21 mouse cellular contexts compared by ENCODE assay signal in the genomic region with DNA sequence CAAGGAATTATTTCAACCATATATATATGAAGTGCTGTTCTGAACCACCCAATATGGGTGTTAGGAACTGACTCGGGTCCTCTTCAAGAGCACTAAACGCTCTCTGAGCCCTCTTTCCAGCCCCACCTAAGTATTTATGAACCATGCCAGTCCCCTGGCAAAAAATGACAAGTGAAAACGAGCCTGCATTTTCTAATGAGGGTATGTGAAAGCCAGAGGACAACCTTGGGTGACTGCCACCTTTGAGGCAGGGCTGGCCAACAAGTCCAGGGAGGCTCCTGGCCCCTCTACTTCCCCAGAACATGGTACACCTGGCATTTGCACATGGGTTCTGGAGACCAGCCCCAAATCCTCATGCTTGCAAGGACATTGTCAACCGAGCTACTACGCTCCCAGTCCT. TPM values are rescaled to one million over a fixed set of nuclear protein-coding genes. Genes with fewer than 3 reads are reported as not detected.
DNase-seq lines count a peak whose midpoint lies in the region; ATAC-seq and TF ChIP-seq lines count a peak whose summit lies in the region.
"Had no signal": no experiment of that assay in that cellular context is flagged by ENCODE, and none has a peak within 500 bp of the region (broad histone marks: within the 10 kb centered on the region; RNA-seq: fewer than 3 reads in every experiment).

No protein-coding gene starts in this region.

- no peak overlapping the region for H3K27ac ChIP-seq in heart, embryonic 11.5 days (ENCODE audit: low read depth, low read length)
- no peak overlapping the region for H3K27ac ChIP-seq in CH12.LX (ENCODE audit: insufficient read depth, low read depth)
- H3K27ac ChIP-seq: embryonic facial prominence, embryonic 10.5 days; embryonic facial prominence, embryonic 12.5 days; forebrain, embryonic 13.5 days; forebrain, embryonic 15.5 days had no signal

- dilution Hi-C loops in CH12.LX (cut with MboI; ENCODE audit: extremely low pct_ligation_motif_present, extremely low pct_unique_long_range_greater_than_20kb, low sequenced_read_pairs), result no loop called here

- no peaks in the 10 kb centered on the region for H3K27me3 ChIP-seq in heart, embryonic 11.5 days (ENCODE audit: control insufficient read depth, insufficient read depth, low read length)
- H3K27me3 ChIP-seq in CH12.LX (replicated peaks) (no peaks in the 10 kb centered on the region), myocyte (ENCODE audit: control insufficient read depth, insufficient read depth, insufficient read length) (no peaks in the 10 kb centered on the region)
- H3K27me3 ChIP-seq: embryonic facial prominence, embryonic 12.5 days; forebrain, embryonic 13.5 days; forebrain, embryonic 15.5 days; Patski had no signal

- no peaks in the 10 kb centered on the region for H3K4me1 ChIP-seq in heart, embryonic 11.5 days (ENCODE audit: control insufficient read depth, insufficient read depth, low read length)
- H3K4me1 ChIP-seq in CH12.LX (ENCODE audit: control insufficient read depth in 1 of 2, insufficient read depth in 2 of 2), result peaks cover 0 to 32% of the 10 kb centered on the region in 2 experiments; a peak in 2 of 4 replicates
- H3K4me1 ChIP-seq: embryonic facial prominence, embryonic 10.5 days; embryonic facial prominence, embryonic 12.5 days; forebrain, embryonic 13.5 days had no signal

- no peak for TF ChIP-seq RAD21 in CH12.LX (IDR thresholded peaks at IDR 0.05; ENCODE audit: low read depth, low read length)

- H3K9me3 ChIP-seq in heart, embryonic 11.5 days (replicated peaks; ENCODE audit: control insufficient read depth, low read length), result no peaks in the 10 kb centered on the region
- H3K9me3 ChIP-seq in CH12.LX (replicated peaks; ENCODE audit: low read length), result no peaks in the 10 kb centered on the region
- H3K9me3 ChIP-seq: embryonic facial prominence, embryonic 10.5 days; embryonic facial prominence, embryonic 12.5 days; forebrain, embryonic 13.5 days; forebrain, embryonic 15.5 days had no signal

- peak; percentile 61 for DNase-seq in heart, adult 11 months
- no peak for DNase-seq in CH12.LX (ENCODE audit: extremely low read depth)
- no peak for DNase-seq in cerebellum, postnatal 36 days
- DNase-seq: adrenal gland, adult 8-10 months; adrenal gland, postnatal 14 days; adrenal gland, postnatal 36 days; B cell, adult 2 months; cerebellum, adult 11-12 months; cerebellum, adult 2 months; cerebellum, adult 9-11 months; cerebellum, postnatal 14 days; forebrain, postnatal 0 days had no signal

- no peak for TF ChIP-seq EP300 in CH12.LX (IDR thresholded peaks at IDR 0.05; ENCODE audit: low read length)

- TF ChIP-seq CTCF in CH12.LX (conservative IDR thresholded peaks at IDR 0.05 in 1 of 2, IDR thresholded peaks at IDR 0.05 in 1 of 2; ENCODE audit: low read depth in 2 of 2, low read length in 2 of 2), result no peak

- no peak overlapping the region for H3K4me3 ChIP-seq in heart, embryonic 11.5 days (ENCODE audit: low read depth, low read length)
- H3K4me3 ChIP-seq in CH12.LX (replicated peaks in 1 of 3; ENCODE audit: low read depth in 2 of 3, low read length in 2 of 3, poor library complexity in 1 of 3), result no peak overlapping the region
- H3K4me3 ChIP-seq in myocyte, result no peak overlapping the region
- H3K4me3 ChIP-seq: embryonic facial prominence, embryonic 10.5 days; embryonic facial prominence, embryonic 12.5 days; forebrain, embryonic 13.5 days; forebrain, embryonic 15.5 days had no signal

- in situ Hi-C loops in CH12.LX (cut with MboI; ENCODE audit: low pct_ligation_motif_present, low pct_unique_long_range_greater_than_20kb, low sequenced_read_pairs), result loop anchor here (25.0 kb wide), 1 partner anchor 437 kb away; no protein-coding TSS in a partner anchor

- H3K79me2 ChIP-seq in CH12.LX (replicated peaks; ENCODE audit: control insufficient read depth, extremely low read depth, insufficient read depth, poor library complexity, severe bottlenecking), result no peaks in the 10 kb centered on the region
- H3K79me2 ChIP-seq in myocyte (ENCODE audit: control insufficient read depth, insufficient read depth), result no peaks in the 10 kb centered on the region

- no peak overlapping the region for H3K9ac ChIP-seq in heart, embryonic 11.5 days (ENCODE audit: low read depth, low read length)
- H3K9ac ChIP-seq in CH12.LX (ENCODE audit: insufficient read depth, low read depth), result no peak overlapping the region
- H3K9ac ChIP-seq: embryonic facial prominence, embryonic 12.5 days; forebrain, embryonic 13.5 days; forebrain, embryonic 15.5 days; forebrain, postnatal 0 days had no signal

- ATAC-seq in heart, embryonic 11.5 days (replicated peaks; ENCODE audit: insufficient number of reproducible peaks, low FRiP score, low TSS enrichment), result no peak
- ATAC-seq: activated CD4-positive, CD25-positive, alpha-beta regulatory T cell, adult 4 months; CD4-positive, CD25-positive, alpha-beta regulatory T cell, adult 4 months; forebrain, embryonic 13.5 days; forebrain, embryonic 15.5 days; forebrain, postnatal 0 days; Patski had no signal

- TF ChIP-seq POLR2A in CH12.LX (IDR thresholded peaks at IDR 0.05; ENCODE audit: low read depth, low read length), result peak; percentile 34; the same call in 1 of the 2 replicates
- no peak for TF ChIP-seq POLR2A in myocyte (IDR thresholded peaks at IDR 0.05; ENCODE audit: insufficient read length, low read depth)

- peaks cover 24% of the 10 kb centered on the region for H3K36me3 ChIP-seq in heart, embryonic 11.5 days (ENCODE audit: control insufficient read depth, insufficient read depth, low read length)
- H3K36me3 ChIP-seq in CH12.LX (replicated peaks in 1 of 2; ENCODE audit: control insufficient read depth in 1 of 2, insufficient read depth in 1 of 2, low read length in 1 of 2), result peaks cover 48 to 89% of the 10 kb centered on the region in 2 experiments
- H3K36me3 ChIP-seq in myocyte (ENCODE audit: control insufficient read depth, insufficient read depth), result peaks cover 21% of the 10 kb centered on the region

- no peak overlapping the region for H3ac ChIP-seq in myocyte (ENCODE audit: control insufficient read depth, insufficient read length)

- H3K4me2 ChIP-seq in heart, embryonic 11.5 days, result no peak overlapping the region
- H3K4me2 ChIP-seq in CH12.LX (ENCODE audit: insufficient read depth, low read depth, poor library complexity, severe bottlenecking) (no peak overlapping the region), myocyte (ENCODE audit: low read depth) (no peak overlapping the region)
- H3K4me2 ChIP-seq: embryonic facial prominence, embryonic 12.5 days; forebrain, embryonic 13.5 days; forebrain, embryonic 15.5 days had no signal

- WGBS in heart, embryonic 11.5 days (ENCODE audit: insufficient replicate concordance), result 88% methylated on average over 5 of the region's 5 CpGs

TF ChIP-seq in CH12.LX, 34 proteins besides CTCF, POLR2A, EP300 and RAD21:
- TF ChIP-seq POLR2AphosphoS2 (IDR thresholded peaks at IDR 0.05; ENCODE audit: low read depth, low read length) (0 out of 2 replicates have a peak, but pooled peaks have one; percentile 22), MYC (IDR thresholded peaks at IDR 0.05; ENCODE audit: low read depth, low read length) (no peak)
TF ChIP-seq in CH12.LX: peak in this region for 1.

TF ChIP-seq in myocyte, 11 proteins besides CTCF, POLR2A, EP300 and RAD21:
- TF ChIP-seq POLR2AphosphoS2 (IDR thresholded peaks at IDR 0.05; ENCODE audit: insufficient read length, low read depth) (peak; percentile 18), MAX (IDR thresholded peaks at IDR 0.05; ENCODE audit: low read depth) (no peak)

RNA-seq across cellular contexts. Expression of a gene that starts 19.3 kb away (rescaled TPM):
- polyA plus RNA-seq in heart, embryonic 11.5 days (2014; fragmentation: Nextera tagmentation; extraction: Ambion mirVana), result 100 and 126 TPM in 2 replicates
- total RNA-seq in CH12.LX (2012; rRNA removed) (67.1 and 85.9 TPM in 2 replicates), CH12.LX (2014; rRNA removed) (145 and 150 TPM in 2 replicates)
- polyA plus RNA-seq in CH12.LX (2012; ENCODE audit: insufficient read length, low read depth) (163 and 167 TPM in 2 replicates), myocyte (2012; fragmentation: generic; extraction: Trizol) (44.7 TPM)
